Mouse (Mus musculus): ENCODE measurements around the gene Rnf32. TPM values are rescaled to one million over a fixed set of nuclear protein-coding genes. Genes with fewer than 3 reads are reported as not detected.
A peak's percentile ranks its signal among the peaks of the same experiment; 100 is the strongest.

The Rnf32 gene
- polyA plus RNA-seq, 1 experiment from 2014 or later, result 0.13 TPM

- Histone ChIP-seq H3K4me3 (ENCODE audit: low read depth, low read length) (no peak overlapping the region), H3K4me2 (ENCODE audit: low read depth, low read length) (no peak overlapping the region), H3K9me3 (ENCODE audit: low read length) (no peaks in the 10 kb centered on the region), H3K4me1 (ENCODE audit: insufficient read depth) (no peaks in the 10 kb centered on the region), H3K36me3 (replicated peaks; ENCODE audit: insufficient read depth, low read length) (no peaks in the 10 kb centered on the region), H3K27me3 (ENCODE audit: insufficient read depth, low read length) (no peaks in the 10 kb centered on the region), H3K9ac (replicated peaks) (no peak overlapping the region), H3K27ac (ENCODE audit: low read depth) (no peak overlapping the region)
- ATAC-seq, result no peak
- TF ChIP-seq CTCF (IDR thresholded peaks at IDR 0.05; ENCODE audit: low read depth) (no peak), EP300 (IDR thresholded peaks at IDR 0.05; ENCODE audit: low read depth) (no peak)
- 49% methylated on average over 4 of the region's 4 CpGs for WGBS (ENCODE audit: insufficient replicate concordance)
- DNase-seq, result no peak
Measured at GRCm38 (mm10) chr5:29211980-29212555, 16.3 kb downstream of the Rnf32 start.

- ATAC-seq (no peak), DNase-seq (no peak)
- Histone ChIP-seq H3K27me3 (ENCODE audit: insufficient read depth, low read length) (no peaks in the 10 kb centered on the region), H3K27ac (ENCODE audit: low read depth) (no peak overlapping the region), H3K9me3 (ENCODE audit: low read length) (no peaks in the 10 kb centered on the region), H3K36me3 (replicated peaks; ENCODE audit: insufficient read depth, low read length) (no peaks in the 10 kb centered on the region), H3K9ac (replicated peaks) (no peak overlapping the region), H3K4me1 (ENCODE audit: insufficient read depth) (no peaks in the 10 kb centered on the region), H3K4me2 (ENCODE audit: low read depth, low read length) (no peak overlapping the region), H3K4me3 (ENCODE audit: low read depth, low read length) (no peak overlapping the region)
- TF ChIP-seq EP300 (IDR thresholded peaks at IDR 0.05; ENCODE audit: low read depth), result peak; percentile 50; the same call in 1 of the 2 replicates
- TF ChIP-seq CTCF (IDR thresholded peaks at IDR 0.05; ENCODE audit: low read depth), result no peak
- WGBS (ENCODE audit: insufficient replicate concordance), result 47% methylated on average over 3 of the region's 3 CpGs
Measured at GRCm38 (mm10) chr5:29217997-29218396, 22.2 kb downstream of the Rnf32 start.

GRCm38 (mm10) chr5:29224089-29224488 is 28.3 kb downstream of the Rnf32 start:
- no peak for TF ChIP-seq EP300 (IDR thresholded peaks at IDR 0.05; ENCODE audit: low read depth)
- no peak for TF ChIP-seq CTCF (IDR thresholded peaks at IDR 0.05; ENCODE audit: low read depth)

GRCm38 (mm10) chr5:29230481-29230880 is 34.7 kb downstream of the Rnf32 start:
- Histone ChIP-seq H3K27ac (ENCODE audit: low read depth) (no peak overlapping the region), H3K9me3 (ENCODE audit: low read length) (no peaks in the 10 kb centered on the region), H3K4me2 (ENCODE audit: low read depth, low read length) (no peak overlapping the region), H3K4me3 (ENCODE audit: low read depth, low read length) (no peak overlapping the region), H3K9ac (replicated peaks) (no peak overlapping the region), H3K27me3 (ENCODE audit: insufficient read depth, low read length) (no peaks in the 10 kb centered on the region), H3K4me1 (ENCODE audit: insufficient read depth) (no peaks in the 10 kb centered on the region), H3K36me3 (replicated peaks; ENCODE audit: insufficient read depth, low read length) (no peaks in the 10 kb centered on the region)
- no peak for TF ChIP-seq CTCF (IDR thresholded peaks at IDR 0.05; ENCODE audit: low read depth)
- no peak for DNase-seq
- no peak for ATAC-seq
- whole genome bisulfite sequencing (ENCODE audit: insufficient replicate concordance), result 60% methylated on average over 2 of the region's 2 CpGs

More at GRCm38 (mm10) chr5:29224089-29224488, 28.3 kb downstream of the Rnf32 start:
- ATAC-seq, result no peak
- no peak overlapping the region for H3K9ac ChIP-seq (replicated peaks)
- no peaks in the 10 kb centered on the region for H3K27me3 ChIP-seq (ENCODE audit: insufficient read depth, low read length)
- H3K4me2 ChIP-seq (ENCODE audit: low read depth, low read length), result no peak overlapping the region
- DNase-seq, result no peak
- 81% methylated on average over 7 of the region's 7 CpGs for WGBS (ENCODE audit: insufficient replicate concordance)
- no peaks in the 10 kb centered on the region for H3K4me1 ChIP-seq (ENCODE audit: insufficient read depth)
- no peak overlapping the region for H3K4me3 ChIP-seq (ENCODE audit: low read depth, low read length)
- no peak overlapping the region for H3K27ac ChIP-seq (ENCODE audit: low read depth)
- H3K9me3 ChIP-seq (ENCODE audit: low read length), result no peaks in the 10 kb centered on the region
- H3K36me3 ChIP-seq (replicated peaks; ENCODE audit: insufficient read depth, low read length), result no peaks in the 10 kb centered on the region

- DNase-seq (no peak), ATAC-seq (no peak)
- no peaks in the 10 kb centered on the region for H3K36me3 ChIP-seq (replicated peaks; ENCODE audit: insufficient read depth, low read length)
- H3K4me3 ChIP-seq (ENCODE audit: low read depth, low read length), result no peak overlapping the region
- no peak overlapping the region for H3K9ac ChIP-seq (replicated peaks)
- no peak overlapping the region for H3K27ac ChIP-seq (ENCODE audit: low read depth)
- H3K4me2 ChIP-seq (ENCODE audit: low read depth, low read length), result no peak overlapping the region
- TF ChIP-seq CTCF (IDR thresholded peaks at IDR 0.05; ENCODE audit: low read depth) (no peak), EP300 (IDR thresholded peaks at IDR 0.05; ENCODE audit: low read depth) (no peak)
- H3K9me3 ChIP-seq (ENCODE audit: low read length), result no peaks in the 10 kb centered on the region
- no peaks in the 10 kb centered on the region for H3K27me3 ChIP-seq (ENCODE audit: insufficient read depth, low read length)
- H3K4me1 ChIP-seq (ENCODE audit: insufficient read depth), result no peaks in the 10 kb centered on the region
Measured at GRCm38 (mm10) chr5:29238379-29238778, 42.6 kb downstream of the Rnf32 start.

GRCm38 (mm10) chr5:29244769-29245168 is 49.0 kb downstream of the Rnf32 start:
- Histone ChIP-seq H3K4me3 (ENCODE audit: low read depth, low read length) (no peak overlapping the region), H3K27ac (ENCODE audit: low read depth) (no peak overlapping the region), H3K4me2 (ENCODE audit: low read depth, low read length) (no peak overlapping the region), H3K27me3 (ENCODE audit: insufficient read depth, low read length) (no peaks in the 10 kb centered on the region), H3K36me3 (replicated peaks; ENCODE audit: insufficient read depth, low read length) (no peaks in the 10 kb centered on the region), H3K4me1 (ENCODE audit: insufficient read depth) (no peaks in the 10 kb centered on the region), H3K9me3 (ENCODE audit: low read length) (no peaks in the 10 kb centered on the region), H3K9ac (replicated peaks) (no peak overlapping the region)
- TF ChIP-seq EP300 (IDR thresholded peaks at IDR 0.05; ENCODE audit: low read depth) (no peak), CTCF (IDR thresholded peaks at IDR 0.05; ENCODE audit: low read depth) (no peak)
- no peak for DNase-seq
- ATAC-seq, result no peak
- no CpG with 5 or more reads among the region's 1 CpGs for WGBS (ENCODE audit: insufficient replicate concordance)

Data from liver, postnatal 0 days (tissue).